Mouse (Mus musculus) cortical plate, adult 2 months (tissue): Measurements from ENCODE around the gene Acsl1. TPM values are rescaled to one million over a fixed set of nuclear protein-coding genes. Genes with fewer than 3 reads are reported as not detected.
"Not testable (repeated sequence)": the region's sequence is repeated elsewhere in the genome, so short reads cannot be mapped to it uniquely, and the experiment has no call there.

ENCODE experiments used
- H3K27ac ChIP-seq: fragments of 200-500 bp; 2 replicates; pipeline ENCODE4 v1.5.1; 2012; ENCODE audit warnings: low read length, control low read depth, inconsistent platforms; ENCODE audit not compliant: insufficient read depth
- H3K4me1 ChIP-seq: fragments of 200-500 bp; 2 replicates; pipeline ENCODE4 v1.6.1; 2011; ENCODE audit warnings: low read length; ENCODE audit not compliant: control insufficient read depth, insufficient read depth
- H3K4me3 ChIP-seq: fragments of 200-500 bp; 2 replicates; pipeline ENCODE4 v1.5.1; 2011; ENCODE audit warnings: mild to moderate bottlenecking, low read length, control low read depth; ENCODE audit not compliant: insufficient read depth
- CTCF ChIP-seq: fragments of 200-500 bp; IDR thresholded peaks from 2 replicates; pipeline ENCODE4 v1.5.1; 2011; ENCODE audit warnings: mild to moderate bottlenecking, control low read depth, low read length; ENCODE audit not compliant: insufficient read depth; ENCODE audit errors: extremely low read depth
- POLR2A ChIP-seq: fragments of 200-500 bp; IDR thresholded peaks from 2 replicates; pipeline ENCODE4 v1.6.1; 2011; ENCODE audit warnings: mild to moderate bottlenecking, low read length, control low read depth; ENCODE audit not compliant: insufficient read depth; ENCODE audit errors: extremely low read depth
- polyA plus RNA-seq: library from polyadenylated mRNA; depleted of rRNA; stranded (reverse); fragments of >200 nt; gene quantifications from 2 replicates; pipeline ENCODE4 v1.2.3, GENCODE M21; 2012; rRNA removed

Gene Acsl1
- polyA plus RNA-seq, 1 experiment: 49.4 TPM

DNA sequence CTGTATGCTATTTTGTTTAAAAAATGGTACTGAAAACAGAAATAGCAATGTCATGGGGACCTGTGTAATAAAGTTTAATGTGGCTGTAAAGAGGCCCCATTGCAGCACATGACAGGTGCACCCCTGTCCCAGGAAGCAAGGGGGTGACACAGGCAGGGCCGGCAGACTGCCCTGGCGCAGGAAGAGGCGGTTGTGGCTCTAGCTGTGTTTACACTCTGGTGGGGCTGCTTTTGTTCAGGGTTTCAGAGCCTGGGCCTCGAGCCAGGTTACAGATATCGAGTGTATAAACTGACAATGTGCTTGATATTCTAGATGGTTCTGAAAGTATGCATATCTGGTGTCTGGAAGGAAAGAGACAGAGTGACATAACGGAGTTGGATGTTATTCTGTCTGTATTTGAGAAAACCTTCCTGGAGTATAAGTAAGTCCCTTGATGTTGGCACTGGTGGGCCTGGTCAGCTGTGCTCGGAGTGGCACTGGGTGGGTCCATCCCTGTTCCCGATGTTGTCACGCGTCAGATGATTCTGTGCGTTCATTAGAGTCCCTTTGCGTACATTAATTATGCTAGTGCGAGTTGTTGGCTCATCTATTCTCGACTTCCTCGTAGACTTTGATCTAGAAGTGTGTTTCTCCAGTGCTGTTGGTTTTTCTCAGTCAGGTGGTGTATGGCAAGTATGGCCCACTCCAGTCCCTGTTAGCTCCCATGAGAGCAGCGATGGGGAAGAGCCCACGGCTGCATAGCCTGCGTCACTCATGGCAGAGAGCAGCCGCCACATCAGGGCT, 99.0 kb downstream of the Acsl1 start:
- TF ChIP-seq CTCF: no peak
- Histone ChIP-seq H3K27ac (no peak overlapping the region), H3K4me1 (no peaks in the 10 kb centered on the region), H3K4me3 (no peak overlapping the region)

DNA sequence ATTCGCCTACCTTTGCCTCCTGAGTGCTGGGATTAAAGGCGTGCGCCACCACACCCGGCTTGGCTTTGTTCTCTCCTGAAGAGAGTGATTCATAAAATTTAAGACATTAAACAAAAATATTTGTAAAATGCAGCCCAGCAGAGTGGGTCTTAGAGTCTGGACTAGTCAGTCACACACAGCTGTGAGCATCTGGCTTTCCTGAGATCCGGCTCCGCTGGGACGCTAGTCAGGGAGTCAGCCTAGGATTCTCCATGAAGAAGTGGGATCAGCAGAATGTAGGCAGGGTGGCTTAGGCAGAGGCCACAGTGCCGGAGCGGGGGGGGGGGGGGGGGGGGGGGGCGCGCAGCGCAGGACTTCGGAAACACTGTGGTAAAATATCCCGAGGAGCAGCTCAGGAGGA, 99.8 kb downstream of the Acsl1 start:
- no peak overlapping the region for H3K27ac ChIP-seq
- H3K4me3 ChIP-seq: no peak overlapping the region
- no peaks in the 10 kb centered on the region for H3K4me1 ChIP-seq
- TF ChIP-seq POLR2A (no peak), CTCF (no peak)

GRCm38 (mm10) chr8:46573446-46573845, 102.6 kb downstream of the Acsl1 start:
- TF ChIP-seq POLR2A: no peak
- no peak for TF ChIP-seq CTCF
- Histone ChIP-seq H3K4me1 (no peaks in the 10 kb centered on the region), H3K27ac (no peak overlapping the region), H3K4me3 (no peak overlapping the region)

GRCm38 (mm10) chr8:46573964-46574363, 103.1 kb downstream of the Acsl1 start:
- Histone ChIP-seq H3K4me1 (no peaks in the 10 kb centered on the region), H3K4me3 (no peak overlapping the region), H3K27ac (no peak overlapping the region)
- TF ChIP-seq CTCF (no peak), POLR2A (no peak)

DNA sequence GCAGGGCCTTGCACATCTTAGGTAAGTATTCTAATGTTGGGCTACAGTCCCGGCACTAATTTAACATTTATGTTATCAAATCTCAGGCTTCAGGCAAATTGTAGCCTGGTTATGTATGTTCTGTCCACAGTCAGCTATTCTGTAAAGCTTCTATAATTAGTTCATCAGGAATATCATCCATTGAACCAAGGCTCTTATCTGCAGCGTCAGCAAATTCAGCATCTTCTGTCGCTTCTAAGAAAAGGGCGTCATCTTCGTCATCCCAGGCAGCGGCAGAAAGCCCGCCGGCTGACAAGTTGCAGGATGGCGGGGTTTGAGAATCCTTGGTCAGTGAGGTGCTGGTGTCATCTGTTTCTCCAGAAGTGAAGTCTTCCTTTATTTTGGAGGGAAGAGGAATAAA, 108.0 kb downstream of the Acsl1 start:
- Histone ChIP-seq H3K27ac (no peak overlapping the region), H3K4me3 (no peak overlapping the region), H3K4me1 (no peaks in the 10 kb centered on the region)
- TF ChIP-seq POLR2A: no peak
- no peak for TF ChIP-seq CTCF

DNA sequence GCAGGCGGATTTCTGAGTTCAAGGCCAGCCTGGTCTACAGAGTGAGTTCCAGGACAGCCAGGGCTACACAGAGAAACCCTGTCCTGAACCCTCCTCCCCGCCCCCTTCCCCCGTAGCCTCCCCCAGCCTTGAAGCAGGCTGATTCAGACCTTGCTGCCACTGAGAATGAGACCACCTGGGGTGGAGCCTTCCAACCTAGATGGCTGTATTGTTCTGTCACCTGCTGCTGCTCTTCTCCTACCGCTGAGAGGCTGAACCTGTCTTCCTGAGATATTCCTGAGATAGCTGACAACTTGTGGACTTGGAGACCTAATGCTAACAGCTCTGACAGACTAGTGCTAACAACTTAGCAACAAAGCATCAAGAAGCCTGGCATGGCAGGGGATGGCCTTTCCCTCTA, 113.5 kb downstream of the Acsl1 start:
- H3K27ac ChIP-seq, H3K4me1 ChIP-seq, H3K4me3 ChIP-seq: not testable (repeated sequence)

DNA sequence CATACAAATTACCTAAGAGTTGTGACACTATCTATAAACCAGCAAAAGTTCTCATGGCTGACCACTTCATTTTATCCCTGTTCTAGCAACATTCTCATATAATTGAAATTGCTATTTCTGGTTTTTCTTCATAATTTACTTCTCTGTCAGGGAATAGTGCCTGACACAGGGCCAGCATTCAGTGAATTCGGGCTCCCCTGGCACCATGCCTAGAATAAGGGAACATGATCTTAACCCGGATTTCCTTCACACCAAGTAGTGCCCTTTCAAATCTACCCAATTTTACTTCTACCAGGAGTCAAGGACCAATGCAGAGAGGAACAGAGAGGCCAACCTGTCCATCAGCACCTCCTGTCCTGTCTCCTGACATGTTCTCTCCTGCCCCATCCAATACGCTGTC, 114.7 kb downstream of the Acsl1 start:
- H3K4me1 ChIP-seq: no peaks in the 10 kb centered on the region
- TF ChIP-seq CTCF (no peak), POLR2A (no peak)
- H3K4me3 ChIP-seq: no peak overlapping the region
- H3K27ac ChIP-seq: no peak overlapping the region

Other genes starting within 250 kb of the Acsl1 start
- gene Helt, start 176.4 kb upstream of the Acsl1 start, polyA plus RNA-seq: 0.31 and 0.38 TPM in 2 replicates
- gene Cenpu, start 81.0 kb downstream of the Acsl1 start, polyA plus RNA-seq: 1.9 and 3.2 TPM in 2 replicates
- gene Primpol, start 146.2 kb downstream of the Acsl1 start, polyA plus RNA-seq: 1.9 TPM in 2 replicates
- gene Casp3, start 146.3 kb downstream of the Acsl1 start, polyA plus RNA-seq: 11.6 and 11.9 TPM in 2 replicates